Mouse (Mus musculus) WW6 (cell line): ENCODE results near the gene Gba.

Source experiments
- DNase-seq: peaks from one replicate; pipeline ENCODE4 v3.0.0-alpha.2; 2013; ENCODE audit warnings: low read depth, low spot score

The Gba gene

DNA sequence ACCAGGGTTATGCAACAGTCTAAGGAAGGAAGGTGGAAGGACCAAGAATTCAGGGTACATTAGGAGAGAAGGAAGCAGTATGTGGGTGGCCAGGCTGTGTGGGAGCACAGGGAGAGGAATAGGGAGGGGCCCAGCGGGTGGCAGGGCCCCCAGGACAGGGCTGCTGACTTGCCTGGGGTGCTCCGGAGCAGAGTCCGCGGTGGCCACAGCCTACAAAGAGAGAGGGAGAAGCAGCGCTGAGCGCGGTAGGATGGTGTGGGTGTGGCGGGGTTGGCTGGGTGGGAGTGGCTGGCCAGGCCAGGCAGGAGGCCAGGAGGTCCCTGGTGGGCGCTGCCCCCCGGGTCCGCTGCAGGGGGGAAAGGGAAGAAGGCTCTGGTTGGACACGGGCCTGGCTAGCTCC is 35.8 kb downstream of the Gba start:
- DNase-seq: no peak

- DNase-seq: no peak
Measured at GRCm38 (mm10) chr3:89242331-89242895, 39.7 kb downstream of the Gba start.

DNA sequence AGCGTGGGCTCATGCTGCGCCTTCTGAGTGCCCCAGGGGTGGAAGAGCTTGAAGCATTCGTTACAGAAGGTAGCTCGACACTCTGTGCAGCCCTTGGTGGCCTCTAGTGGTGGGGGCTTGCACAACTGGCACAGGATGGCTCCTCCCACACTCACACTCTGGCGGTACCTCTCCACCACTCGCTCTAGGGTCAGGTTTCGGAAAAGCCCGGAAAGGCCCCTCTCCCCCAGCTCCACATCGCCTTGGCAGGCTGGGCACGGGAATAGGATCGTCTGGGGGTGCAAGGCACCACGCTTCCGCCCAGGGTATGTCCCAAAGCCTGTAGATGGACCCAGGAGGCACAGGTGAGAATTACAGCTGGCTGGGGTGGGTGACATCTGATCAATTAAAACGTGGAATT is 40.9 kb downstream of the Gba start:
- no peak for DNase-seq

DNA sequence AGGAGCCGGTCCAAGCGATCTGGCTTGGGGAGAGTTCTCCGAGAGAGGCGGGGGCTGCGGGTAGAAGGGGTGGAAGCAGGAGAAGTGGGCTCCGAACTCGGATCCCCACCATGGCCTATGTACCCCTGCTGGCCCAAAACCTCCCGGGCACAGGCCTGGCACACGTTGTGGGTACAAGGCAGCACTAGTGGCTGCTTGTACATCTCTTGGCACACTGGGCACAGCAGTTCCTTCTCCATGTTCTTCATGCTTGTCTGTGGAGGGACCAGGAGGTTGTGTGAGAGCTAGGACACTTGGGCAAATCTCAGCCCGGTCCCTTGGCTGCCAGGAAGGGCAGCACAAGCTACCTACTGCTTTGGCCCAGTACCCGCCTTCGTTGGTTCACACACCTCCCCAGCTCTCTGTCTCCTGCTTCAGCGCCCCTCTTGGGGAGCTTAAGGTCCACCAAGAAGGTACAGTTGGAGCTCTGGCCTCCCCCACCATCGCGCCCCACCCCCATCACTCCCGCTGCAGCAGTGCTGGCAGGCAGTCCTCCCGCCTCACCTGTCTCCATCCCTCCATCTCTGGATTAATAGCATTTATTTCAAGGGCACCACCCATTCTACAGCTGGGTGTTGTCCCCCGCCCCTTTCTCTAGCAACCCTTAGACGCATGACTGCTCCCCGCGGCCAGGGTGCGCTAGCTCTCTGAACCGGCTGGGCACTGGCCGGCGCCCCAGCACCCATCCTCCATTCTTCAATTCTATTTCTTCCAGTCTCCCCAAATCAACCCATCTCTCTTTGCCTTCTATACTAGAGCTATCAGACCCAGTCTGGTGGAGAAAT is 41.6 kb downstream of the Gba start:
- no peak for DNase-seq

- no peak for DNase-seq
Measured at GRCm38 (mm10) chr3:89244982-89245687, 42.4 kb downstream of the Gba start.

DNA sequence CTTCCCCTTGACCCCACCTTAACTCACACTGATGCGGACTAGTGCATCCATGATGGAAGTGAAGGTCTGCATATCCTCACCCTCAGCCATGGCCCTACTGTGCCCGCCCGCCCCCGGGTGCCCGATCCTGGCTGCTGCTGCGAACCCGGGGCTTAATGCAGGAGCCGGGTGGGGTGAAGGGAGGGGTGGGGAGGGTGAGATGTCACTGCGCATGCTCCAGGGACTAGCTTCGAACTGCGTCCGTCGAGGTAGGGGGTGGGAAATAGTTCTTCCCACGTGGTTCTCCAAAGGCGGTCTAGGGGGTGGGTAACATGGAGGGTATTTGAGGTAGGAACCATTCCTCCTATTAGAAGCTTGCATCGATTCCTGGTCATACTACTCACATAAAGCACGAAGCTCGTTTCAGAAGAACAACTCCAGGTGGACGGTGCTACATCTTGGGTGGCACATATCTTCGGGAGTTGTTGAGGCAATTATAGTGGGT is 43.0 kb downstream of the Gba start, which contains the start of gene Krtcap2:
TSS of gene Krtcap2 (plus strand) at position 279 of the 484 bp plus-strand sequence.
- DNase-seq: no peak

- peak; percentile 73 for DNase-seq
Measured at GRCm38 (mm10) chr3:89246261-89247100, 43.8 kb downstream of the Gba start, which contains the start of gene Trim46. Gene Trim46 (minus strand): TSS chr3:89246309.

GRCm38 (mm10) chr3:89247466-89247865 is 44.7 kb downstream of the Gba start:
- no peak for DNase-seq

- no peak for DNase-seq
Measured at GRCm38 (mm10) chr3:89250435-89251040, 47.8 kb downstream of the Gba start.

DNA sequence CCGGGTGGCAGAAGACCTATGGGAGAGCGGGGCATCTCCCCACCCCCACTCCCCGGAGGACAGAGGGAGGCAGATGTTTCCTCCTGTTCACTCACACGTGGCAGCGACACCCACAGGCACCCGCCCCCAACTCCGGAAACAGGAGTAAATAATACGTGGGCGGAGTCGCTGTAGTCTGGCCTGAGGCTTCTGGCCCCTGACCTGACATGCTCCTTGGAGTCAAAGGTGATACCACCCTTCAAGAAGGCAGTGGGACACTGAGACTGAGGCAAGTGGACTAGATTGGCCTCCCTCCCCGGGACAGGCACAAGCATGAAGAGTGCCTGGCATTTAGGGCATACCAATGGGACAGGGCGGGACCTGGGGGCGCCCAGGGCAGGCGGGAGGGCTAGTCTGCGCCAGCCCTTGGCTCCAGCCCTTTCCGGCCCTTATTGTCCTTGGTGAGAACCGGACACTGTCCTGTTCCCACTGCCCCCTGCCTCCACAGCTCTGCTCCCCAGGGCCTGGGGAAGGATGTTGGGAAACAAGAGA is 48.7 kb downstream of the Gba start:
- no peak for DNase-seq

GRCm38 (mm10) chr3:89254994-89255393 is 52.3 kb downstream of the Gba start:
- DNase-seq: no peak

- no peak for DNase-seq
Measured at GRCm38 (mm10) chr3:89256177-89256576, 53.4 kb downstream of the Gba start.
